ENCODE assay signal across 8 mouse cellular contexts in genomic region chr5:139324691-139325394, GRCm38 (mm10). TPM values are rescaled to one million over a fixed set of nuclear protein-coding genes. Genes with fewer than 3 reads are reported as not detected.
DNase-seq lines count a peak whose midpoint lies in the region.

No protein-coding gene starts in this region.

- DNase-seq in urinary bladder, postnatal 14 days (ENCODE audit: low spot score): peak; percentile 39
- no peak for DNase-seq in urinary bladder, adult 2 months (ENCODE audit: low spot score)
- DNase-seq in cerebellum, postnatal 36 days: peak; percentile 75 to 81
- peak; percentile 28 to 32 for DNase-seq in heart, postnatal 36 days
- DNase-seq in left cerebral cortex, postnatal 10 days (ENCODE audit: extremely low spot score in 1 of 2, low spot score in 2 of 2): peak; percentile 38 to 77
- DNase-seq in lung, postnatal 4 days: peak; percentile 63 to 66
- peak; percentile 60 for DNase-seq in right cerebral cortex, postnatal 25 days
- DNase-seq in embryo, embryonic 10 days (ENCODE audit: low spot score): no peak

- intact Hi-C loops in heart, postnatal 36 days (cut with DNase I): loop anchor here (1.0 kb wide), 1 partner anchor 43 kb away; no protein-coding TSS in a partner anchor
- intact Hi-C loops in left cerebral cortex, postnatal 10 days (cut with DNase I): loop anchor here (2.0 kb wide), 1 partner anchor 42 kb away; no protein-coding TSS in a partner anchor

RNA-seq across cellular contexts. Expression of gene Adap1, which starts 0.6 kb away (rescaled TPM):
- 45.4 and 46.6 TPM in 2 replicates for polyA plus RNA-seq in urinary bladder, adult 2 months (2012; rRNA removed)
- total RNA-seq in heart, postnatal 36 days (2021): 1 to 10 TPM; 1.4 to 1.5 TPM
- 100 to 1,000 TPM; 370 to 382 TPM for total RNA-seq in left cerebral cortex, postnatal 10 days (2021)

RNA-seq across cellular contexts. Expression of gene Cox19, which starts 26.4 kb away (rescaled TPM):
- polyA plus RNA-seq in urinary bladder, adult 2 months (2012; rRNA removed): 45.3 and 52.4 TPM in 2 replicates
- total RNA-seq in heart, postnatal 36 days (2021): 10 to 100 TPM; 80.4 to 83.7 TPM
- 10 to 100 TPM; 75.2 to 90.2 TPM for total RNA-seq in left cerebral cortex, postnatal 10 days (2021)

RNA-seq across cellular contexts. Expression of gene Cyp2w1, which starts 27.6 kb away (rescaled TPM):
- polyA plus RNA-seq in urinary bladder, adult 2 months (2012; rRNA removed): not detected in 2 replicates
- not detected for total RNA-seq in heart, postnatal 36 days (2021)
- not detected for total RNA-seq in left cerebral cortex, postnatal 10 days (2021)

RNA-seq across cellular contexts. Expression of gene Gpr146, which starts 52.7 kb away (rescaled TPM):
- 16.4 and 22.2 TPM in 2 replicates for polyA plus RNA-seq in urinary bladder, adult 2 months (2012; rRNA removed)
- 10 to 100 TPM; 43.6 to 56.2 TPM for total RNA-seq in heart, postnatal 36 days (2021)
- total RNA-seq in left cerebral cortex, postnatal 10 days (2021): 1 to 10 TPM; 5.7 to 7.5 TPM

Comparison
In these comparisons a context has a peak if more than half of its experiments do, and no peak if none do; other contexts are left out.
1. DNase-seq: peak in urinary bladder, postnatal 14 days (single experiment), cerebellum, postnatal 36 days (2 of 2), heart, postnatal 36 days (2 of 2), left cerebral cortex, postnatal 10 days (2 of 2), lung, postnatal 4 days (2 of 2) and right cerebral cortex, postnatal 25 days (single experiment); none in urinary bladder, adult 2 months (single experiment) and embryo, embryonic 10 days (single experiment).
2. RNA of gene Adap1, which starts 0.6 kb away (total RNA-seq): 370 to 382 TPM in left cerebral cortex, postnatal 10 days; 1.4 to 1.5 TPM in heart, postnatal 36 days; every median in the first group is over 100 times any median in the second.